9 mouse cellular contexts compared by ENCODE assay signal in the genomic region with DNA sequence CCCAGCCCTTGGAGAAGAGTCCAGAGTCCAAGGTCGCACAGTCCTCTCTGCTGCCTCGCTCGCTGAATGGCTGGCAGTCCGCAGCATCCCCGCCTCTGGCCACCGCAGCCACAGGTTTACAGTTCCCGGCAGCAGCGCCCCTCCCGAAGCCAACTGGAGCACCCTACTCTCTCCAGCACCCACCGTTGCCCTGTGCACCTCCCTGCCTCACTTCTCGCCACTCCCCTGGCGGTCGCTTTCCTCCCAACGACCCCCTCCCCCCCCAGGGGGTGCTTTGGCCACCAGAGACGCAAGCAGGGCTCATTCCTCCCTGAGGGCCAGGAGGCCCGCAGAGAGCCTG. TPM values are rescaled to one million over a fixed set of nuclear protein-coding genes. Genes with fewer than 3 reads are reported as not detected.
DNase-seq lines count a peak whose midpoint lies in the region; ATAC-seq lines count a peak whose summit lies in the region.
"Had no signal": no experiment of that assay in that cellular context is flagged by ENCODE, and none has a peak within 500 bp of the region (broad histone marks: within the 10 kb centered on the region; RNA-seq: fewer than 3 reads in every experiment).

A gene (plus strand): TSS at position 301 of the 340 bp plus-strand sequence.

- H3K4me3 ChIP-seq in heart, embryonic 12.5 days, result peak within 1 kb of the TSS; percentile 36
- H3K4me3 ChIP-seq in hindbrain, embryonic 12.5 days, result peak within 1 kb of the TSS; percentile 50
- peak within 1 kb of the TSS; percentile 26 for H3K4me3 ChIP-seq in liver, embryonic 13.5 days (replicated peaks)

- H3K4me2 ChIP-seq in heart, embryonic 12.5 days, result peak within 1 kb of the TSS; percentile 62
- peak within 1 kb of the TSS; percentile 65 for H3K4me2 ChIP-seq in hindbrain, embryonic 12.5 days (replicated peaks)
- peak within 1 kb of the TSS; percentile 28; the same call in 1 of the 2 replicates for H3K4me2 ChIP-seq in liver, embryonic 13.5 days

- ATAC-seq in heart, embryonic 12.5 days (ENCODE audit: insufficient number of reproducible peaks, low FRiP score), result no peak
- ATAC-seq in hindbrain, embryonic 12.5 days (ENCODE audit: low FRiP score), result peak; percentile 23; the same call in 1 of the 2 replicates
- no peak for ATAC-seq in liver, embryonic 13.5 days (ENCODE audit: low read depth)

- H3K36me3 ChIP-seq in heart, embryonic 12.5 days, result no peaks in the 10 kb centered on the region
- no peaks in the 10 kb centered on the region for H3K36me3 ChIP-seq in hindbrain, embryonic 12.5 days
- H3K36me3 ChIP-seq in liver, embryonic 13.5 days, result no peaks in the 10 kb centered on the region

- no peak for DNase-seq in heart, adult 18-20 months
- peak; percentile 30 for DNase-seq in brain, adult 2 months (ENCODE audit: low read depth, low spot score)
- DNase-seq in liver, embryonic 13.5 days, result no peak
- no peak for DNase-seq in B cell, adult 2 months
- DNase-seq in kidney, postnatal 14 days, result no peak
- no peak for DNase-seq in cerebellum, adult 11 months

- no peak within 1 kb of the TSS for H3K9ac ChIP-seq in heart, embryonic 12.5 days
- H3K9ac ChIP-seq in hindbrain, embryonic 12.5 days, result peak within 1 kb of the TSS; percentile 70
- no peak within 1 kb of the TSS for H3K9ac ChIP-seq in liver, embryonic 13.5 days

- no peak within 1 kb of the TSS for H3K27ac ChIP-seq in heart, embryonic 12.5 days (ENCODE audit: poor library complexity, severe bottlenecking)
- H3K27ac ChIP-seq in hindbrain, embryonic 12.5 days, result peak within 1 kb of the TSS; percentile 77
- no peak within 1 kb of the TSS for H3K27ac ChIP-seq in liver, embryonic 13.5 days

- WGBS in heart, embryonic 12.5 days, result 2% methylated on average over 16 of the region's 16 CpGs
- WGBS in hindbrain, embryonic 12.5 days, result 2% methylated on average over 16 of the region's 16 CpGs
- 2% methylated on average over 16 of the region's 16 CpGs for WGBS in liver, embryonic 13.5 days (ENCODE audit: insufficient replicate concordance)

- H3K4me1 ChIP-seq in heart, embryonic 12.5 days (replicated peaks), result peaks cover 32% of the 10 kb centered on the region
- peaks cover 25% of the 10 kb centered on the region for H3K4me1 ChIP-seq in hindbrain, embryonic 12.5 days
- no peaks in the 10 kb centered on the region for H3K4me1 ChIP-seq in liver, embryonic 13.5 days (replicated peaks)

- no peaks in the 10 kb centered on the region for H3K9me3 ChIP-seq in heart, embryonic 12.5 days (replicated peaks)
- H3K9me3 ChIP-seq in hindbrain, embryonic 12.5 days (replicated peaks), result 0 out of 2 replicates have a peak, but pooled peaks cover 4% of the 10 kb centered on the region
- no peaks in the 10 kb centered on the region for H3K9me3 ChIP-seq in liver, embryonic 13.5 days (replicated peaks)

- peaks cover 63% of the 10 kb centered on the region for H3K27me3 ChIP-seq in heart, embryonic 12.5 days (replicated peaks)
- peaks cover 62% of the 10 kb centered on the region for H3K27me3 ChIP-seq in hindbrain, embryonic 12.5 days
- H3K27me3 ChIP-seq in liver, embryonic 13.5 days, result peaks cover 64% of the 10 kb centered on the region

RNA-seq across cellular contexts. Expression of the gene that starts here (rescaled TPM):
- 0.09 TPM in 1 of 2 replicates, not detected in the other for polyA plus RNA-seq in heart, embryonic 12.5 days (2016; fragmentation: Nextera tagmentation; extraction: Ambion mirVana)
- total RNA-seq in heart, adult 18-20 months (2021), result under 1 TPM in 1 of 2 experiments, not detected in 1; 0.13 TPM
- polyA plus RNA-seq in hindbrain, embryonic 12.5 days (2016; fragmentation: Nextera tagmentation; extraction: Ambion mirVana), result 22.5 and 27.0 TPM in 2 replicates
- 0.07 and 0.08 TPM in 2 replicates for polyA plus RNA-seq in liver, embryonic 13.5 days (2015; fragmentation: Nextera tagmentation; extraction: Ambion mirVana)
- polyA plus RNA-seq: small intestine, adult 2 months had no signal

Comparison
In these comparisons a context has a peak if more than half of its experiments do, and no peak if none do; other contexts are left out.
1. RNA of the gene that starts here (polyA plus RNA-seq): 22.5 to 27.0 TPM in hindbrain, embryonic 12.5 days; 0.09 TPM in heart, embryonic 12.5 days and 0.07 to 0.08 TPM in liver, embryonic 13.5 days; every median in the first group is over 10 times any median in the second.
2. Peak in every context shown above with its lines, with median percentiles within 50 percentile points of each other: H3K4me2 ChIP-seq and H3K4me3 ChIP-seq.